Mouse (Mus musculus): ENCODE data around the gene Chrm4. TPM values are rescaled to one million over a fixed set of nuclear protein-coding genes. Genes with fewer than 3 reads are reported as not detected.

Chrm4 gene
- 1.2 and 1.5 TPM in 2 replicates for total RNA-seq (2021)
- long read RNA-seq, experiment 1, partial matches to known transcripts, result 0 of 1 reads
- long read RNA-seq, experiment 1, other reads (novel, unspliced or antisense), result 1 of 1 reads
- long read RNA-seq, experiment 2, result 0 reads

DNA sequence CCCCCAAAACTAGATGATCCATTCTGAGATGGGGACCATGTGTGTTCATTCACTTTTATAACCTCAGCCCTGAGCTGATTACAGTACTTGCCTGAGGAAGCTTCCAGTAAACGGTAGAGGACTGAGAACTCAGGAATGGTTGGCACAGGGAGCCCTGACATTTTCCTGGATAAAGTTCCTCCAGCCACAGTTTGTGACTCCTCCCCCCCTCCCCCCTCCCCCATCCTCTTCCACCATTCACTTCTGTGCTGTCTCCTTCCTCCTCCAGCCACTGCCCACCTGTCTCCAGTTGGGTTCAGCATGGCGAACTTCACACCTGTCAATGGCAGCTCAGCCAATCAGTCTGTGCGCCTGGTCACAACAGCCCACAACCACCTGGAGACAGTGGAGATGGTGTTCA is at the start of gene Chrm4:
Gene Chrm4 (plus strand): TSS at position 301 of the 400 bp plus-strand sequence.
- no peak for DNase-seq

DNA sequence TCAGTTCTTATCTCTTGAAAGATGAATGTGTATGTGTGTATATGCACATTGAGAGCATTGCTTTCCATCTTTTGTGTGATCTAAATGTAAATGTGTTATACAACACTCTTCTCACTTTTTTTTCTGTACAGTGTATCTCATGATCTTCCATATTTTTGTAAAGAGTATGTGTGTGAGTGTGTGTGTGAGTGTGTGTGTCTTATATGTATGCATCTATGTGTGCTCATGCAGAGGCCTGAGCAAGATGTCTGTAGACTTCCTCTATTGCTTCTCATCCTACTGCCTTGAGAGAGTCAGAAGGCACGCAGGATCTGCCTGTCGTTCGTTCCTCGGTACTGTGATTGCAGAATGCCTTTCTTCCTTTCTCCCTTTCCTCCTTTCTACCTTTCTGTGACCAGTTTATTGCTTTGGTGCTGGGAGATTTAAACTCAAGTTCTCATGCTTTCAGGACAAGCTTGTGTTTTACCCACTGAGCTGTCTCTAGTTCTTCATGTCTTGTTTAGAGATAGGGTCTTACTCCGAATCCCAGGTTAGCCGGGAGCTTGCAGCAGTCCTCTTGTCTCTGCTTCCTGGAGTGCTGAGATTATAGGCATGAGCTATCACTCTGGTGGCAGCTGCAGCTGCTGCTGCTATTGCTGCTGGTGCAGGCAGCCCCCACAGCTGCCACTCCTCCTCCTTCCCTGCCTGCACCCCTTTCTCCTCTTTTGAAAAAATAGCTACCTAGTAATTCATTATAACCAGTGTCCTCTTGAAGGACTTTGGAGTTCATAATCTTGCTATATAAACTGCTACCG is 48.5 kb upstream of the Chrm4 start:
- no peak for DNase-seq

DNA sequence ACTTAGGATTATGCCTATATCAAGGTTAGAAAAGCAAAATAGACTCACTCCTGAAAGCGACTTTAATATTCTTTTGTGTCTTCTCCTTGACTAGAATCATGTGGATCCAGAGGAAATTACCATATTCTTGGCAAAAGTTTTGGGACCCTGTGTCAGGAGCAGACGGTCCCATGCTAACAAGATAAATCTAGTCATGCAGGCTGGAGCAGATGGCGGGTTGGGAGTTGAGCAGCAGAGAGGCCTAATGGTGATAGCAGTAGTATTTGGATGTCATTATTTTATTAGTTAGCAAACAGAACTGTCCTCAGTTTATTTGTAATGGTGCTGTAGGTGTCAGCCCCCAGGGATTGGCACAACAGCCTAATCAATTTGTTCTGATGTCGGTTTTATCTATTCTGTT is 43.1 kb upstream of the Chrm4 start:
- no peak for DNase-seq

GRCm38 (mm10) chr2:91884616-91885015 is 42.4 kb upstream of the Chrm4 start:
- no peak for DNase-seq

DNA sequence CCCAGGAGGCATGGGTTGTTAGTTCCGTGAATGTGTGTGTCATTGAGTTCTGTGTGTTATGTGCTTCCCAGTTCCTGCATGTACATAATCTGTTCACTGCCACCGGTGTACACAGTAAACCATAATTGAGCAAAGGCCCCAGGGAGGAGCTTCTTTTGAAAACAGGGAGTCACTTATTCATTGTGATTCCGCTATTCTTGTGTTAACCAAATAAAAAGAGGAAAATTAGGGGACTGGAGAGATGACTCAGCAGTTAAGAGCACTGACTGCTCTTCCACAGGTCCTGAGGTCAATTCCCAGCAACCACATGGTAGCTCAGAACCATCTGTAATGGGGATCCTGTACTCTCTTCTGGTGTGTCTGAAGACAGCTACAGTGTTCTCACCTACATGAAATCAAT is 32.3 kb upstream of the Chrm4 start:
- DNase-seq, result no peak

- DNase-seq, result no peak
Observed at GRCm38 (mm10) chr2:91895401-91895800, 31.6 kb upstream of the Chrm4 start.

DNA sequence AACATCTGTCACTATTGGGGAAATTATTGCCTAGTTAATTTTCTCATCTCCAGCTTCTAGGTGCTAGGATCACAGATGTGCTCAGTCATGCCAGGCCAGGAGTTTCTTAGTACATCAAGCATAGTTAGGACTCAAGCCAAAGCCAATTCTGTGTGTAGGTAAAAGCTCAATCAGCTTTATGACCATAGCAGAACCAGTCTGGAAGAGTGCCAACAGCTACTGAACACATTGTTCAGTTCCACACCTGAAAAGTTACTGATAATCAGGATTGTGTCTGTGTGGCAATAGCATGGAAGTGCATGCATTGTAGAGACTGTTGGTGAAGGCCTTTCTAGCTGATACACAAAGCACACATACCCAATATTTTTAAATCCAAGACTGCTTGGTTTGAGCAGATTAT is 29.1 kb upstream of the Chrm4 start:
- no peak for DNase-seq

GRCm38 (mm10) chr2:91899141-91899540 is 27.9 kb upstream of the Chrm4 start:
- no peak for DNase-seq

DNA sequence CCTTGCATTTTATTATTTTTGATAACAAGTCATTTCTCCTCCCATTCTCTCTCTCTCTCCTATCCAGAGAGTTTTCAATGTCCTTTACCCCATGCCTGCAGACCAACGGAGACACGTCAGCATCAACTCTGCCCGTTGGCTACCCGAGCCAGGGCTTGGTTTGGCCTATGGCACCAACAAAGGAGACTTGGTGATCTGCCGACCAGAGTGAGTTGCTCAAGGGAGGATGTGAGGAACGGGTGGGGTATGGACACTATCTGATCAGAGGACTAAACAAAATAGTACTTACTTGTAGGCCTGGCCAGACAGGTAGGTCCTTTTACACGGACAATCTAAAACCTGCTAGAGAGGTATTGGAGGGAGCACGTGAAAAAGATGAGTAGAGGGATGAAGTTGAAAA is 26.6 kb upstream of the Chrm4 start:
- DNase-seq, result no peak

GRCm38 (mm10) chr2:91902336-91902735 is 24.7 kb upstream of the Chrm4 start:
- no peak for DNase-seq

DNA sequence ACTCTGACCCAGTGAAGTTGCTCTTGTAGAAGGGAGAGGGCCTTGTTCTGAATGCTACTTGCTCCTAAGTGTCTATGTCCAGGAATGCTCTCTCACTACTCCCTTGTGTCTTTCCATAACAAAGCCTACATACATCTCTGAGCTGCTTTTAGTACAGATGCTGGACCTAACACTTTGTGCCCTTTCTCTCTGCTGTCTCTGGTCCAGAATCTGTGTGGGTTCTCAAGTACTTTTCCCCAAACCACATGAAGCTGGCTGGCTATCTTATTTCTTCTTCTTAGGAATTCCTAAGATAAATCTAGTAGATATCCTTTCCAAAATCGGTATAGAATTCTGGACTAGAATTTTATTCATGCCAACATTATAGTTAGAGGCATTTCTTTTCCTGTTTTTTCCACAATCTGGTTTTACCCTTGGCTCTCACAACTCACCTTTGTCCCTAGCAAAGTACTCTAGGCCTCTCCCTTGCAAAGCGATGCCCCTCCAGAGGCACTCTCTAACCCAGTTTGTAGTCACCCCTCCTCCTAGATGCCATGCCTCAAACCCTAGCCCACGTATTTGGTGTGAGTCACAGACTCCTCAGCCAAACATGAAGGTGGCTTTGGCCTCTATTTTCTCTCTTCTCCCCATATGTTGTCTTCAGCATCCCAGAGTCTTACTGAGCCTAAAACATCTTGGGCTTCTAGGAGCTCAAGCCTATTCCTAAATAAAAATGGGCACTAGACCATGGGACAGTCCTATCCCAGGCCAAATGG is 23.7 kb upstream of the Chrm4 start:
- no peak for DNase-seq

- DNase-seq, result no peak
Observed at GRCm38 (mm10) chr2:91904618-91905307, 22.3 kb upstream of the Chrm4 start.

DNA sequence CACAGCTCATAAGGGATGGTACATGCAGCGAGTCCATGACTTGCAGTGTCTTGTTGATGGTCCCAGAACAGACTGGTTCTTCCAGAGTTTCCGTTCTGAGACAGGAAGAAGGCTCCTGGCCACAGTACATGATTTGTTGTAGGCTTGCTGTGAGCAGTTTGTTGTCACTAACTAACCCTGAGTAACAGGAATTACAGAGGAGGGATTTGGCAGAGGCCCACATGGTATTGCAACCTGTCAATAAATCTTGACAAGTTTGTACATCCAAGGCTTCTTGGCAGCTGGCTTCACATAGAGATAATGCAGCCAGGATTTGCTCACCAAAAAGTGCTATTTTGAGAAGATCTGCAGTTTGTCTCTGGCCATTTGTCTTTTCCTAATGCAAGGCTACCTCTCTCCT is 20.9 kb upstream of the Chrm4 start:
- DNase-seq, result peak; percentile 75

DNA sequence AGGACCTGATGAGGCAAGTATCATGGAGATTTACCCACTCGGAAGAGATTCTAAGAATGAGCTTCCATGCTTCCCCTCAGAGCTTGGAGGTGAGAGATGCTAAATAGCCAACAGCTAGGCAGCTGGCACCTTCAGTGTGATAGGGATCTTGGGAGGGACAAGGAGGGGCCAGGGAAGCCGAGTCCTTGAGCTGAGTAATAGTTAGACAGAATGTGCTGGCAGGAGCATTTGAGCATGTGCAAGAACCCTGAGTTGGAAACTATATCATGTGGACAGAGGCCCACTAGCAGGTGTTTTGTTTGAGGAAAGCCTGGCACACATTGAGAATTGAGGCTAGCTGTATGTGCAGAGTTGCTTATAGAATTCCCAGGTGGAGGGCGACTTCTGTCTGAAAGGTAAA is 14.4 kb upstream of the Chrm4 start:
- DNase-seq, result no peak

- DNase-seq, result no peak
Observed at GRCm38 (mm10) chr2:91913328-91914110, 13.5 kb upstream of the Chrm4 start.

DNA sequence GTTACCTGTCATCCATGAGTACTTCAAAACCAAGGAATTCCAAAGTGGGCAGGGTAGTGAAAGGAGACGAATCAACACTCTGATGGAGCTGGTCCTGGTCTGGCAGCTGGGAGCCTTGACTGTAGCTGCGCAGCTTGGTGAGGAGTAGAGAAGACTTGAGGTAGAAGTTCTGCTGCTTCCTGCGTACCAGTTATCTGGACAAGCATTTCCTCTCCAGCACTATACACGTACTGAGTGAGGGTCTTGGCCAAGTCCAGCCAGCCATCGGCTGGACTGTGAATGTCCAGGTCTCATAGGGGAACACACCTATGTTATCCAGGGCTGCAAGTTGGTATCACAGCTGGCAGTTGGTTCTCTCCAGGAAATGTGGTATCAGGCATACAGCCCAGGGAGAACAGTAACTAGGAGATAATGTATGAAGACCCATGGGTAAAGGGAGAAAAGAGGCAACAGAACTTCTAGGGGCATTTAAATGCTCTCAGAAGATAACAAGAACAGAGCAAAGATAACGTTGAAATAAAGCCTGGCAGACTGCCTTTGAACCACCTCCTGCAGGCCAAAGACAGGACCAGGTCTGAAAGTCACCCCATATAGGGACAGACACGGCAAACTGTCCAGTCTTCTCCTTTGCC is 10.6 kb upstream of the Chrm4 start:
- no peak for DNase-seq

- DNase-seq, result no peak
Observed at GRCm38 (mm10) chr2:91917096-91917495, 10.0 kb upstream of the Chrm4 start.

- DNase-seq, result no peak
Observed at GRCm38 (mm10) chr2:91920130-91920529, 6.9 kb upstream of the Chrm4 start.

GRCm38 (mm10) chr2:91921181-91921789 is 5.8 kb upstream of the Chrm4 start:
- DNase-seq, result peak; percentile 91

DNA sequence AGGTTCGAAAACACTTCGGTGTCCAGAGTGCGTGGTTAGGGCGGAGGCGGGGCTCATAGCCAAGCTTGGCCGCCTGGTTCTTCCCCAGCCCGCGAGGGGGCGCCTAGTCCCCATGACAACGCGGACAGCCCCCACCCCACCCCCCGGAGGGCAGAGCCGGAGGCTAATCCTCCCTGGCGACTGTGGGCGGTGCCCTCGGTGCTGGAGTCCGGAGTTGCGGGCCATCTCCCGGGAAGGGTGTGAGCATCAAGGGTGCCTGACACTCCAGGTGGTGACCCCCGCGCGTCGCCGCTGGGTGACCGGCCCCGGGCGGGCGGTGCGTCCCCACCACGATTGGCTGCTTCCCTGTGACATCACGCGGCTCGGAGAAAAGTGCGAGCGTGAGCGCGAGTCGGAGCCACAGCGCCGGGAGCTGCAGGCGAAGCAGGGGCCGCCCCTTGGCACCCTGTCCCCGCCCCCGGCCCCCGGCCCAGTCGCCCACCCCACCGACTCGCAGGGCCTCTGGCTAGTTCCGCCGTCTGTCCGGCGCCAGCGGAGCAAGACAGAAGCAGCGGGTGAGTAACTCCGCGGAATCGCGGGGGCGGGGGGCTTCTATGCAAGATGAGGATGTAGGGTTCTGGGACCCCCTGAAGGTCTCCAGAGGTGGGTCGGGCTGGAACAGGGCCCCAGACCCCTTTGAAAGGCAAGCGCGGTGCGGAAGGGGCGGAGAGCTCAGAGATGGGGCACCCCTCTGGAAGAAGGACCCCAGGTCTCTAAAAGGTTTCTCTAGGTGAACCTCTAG is 5.1 kb upstream of the Chrm4 start:
- peak; percentile 77 for DNase-seq
